Mouse (Mus musculus) testis, adult 2 months (tissue): ENCODE data around the gene As3mt.

Experiments used
- CTCF ChIP-seq: fragments of 200-500 bp; IDR thresholded peaks from 2 replicates; pipeline ENCODE4 v1.5.1; 2012; ENCODE audit warnings: low read depth, mild to moderate bottlenecking, inconsistent platforms, low read length, moderate library complexity; ENCODE audit not compliant: control insufficient read depth, insufficient read depth, insufficient replicate concordance
- POLR2A ChIP-seq: fragments of 200-500 bp; IDR thresholded peaks from 2 replicates; pipeline ENCODE4 v1.6.1; 2012; ENCODE audit warnings: low read depth, mild to moderate bottlenecking, inconsistent platforms, low read length, moderate library complexity; ENCODE audit not compliant: control insufficient read depth

GRCm38 (mm10) chr19:46756221-46756620, 49.0 kb downstream of the As3mt start:
- TF ChIP-seq CTCF (no peak), POLR2A (no peak)
